Mouse (Mus musculus) gastrocnemius, adult 2 months (tissue): ENCODE measurements at regions not wholly inside any gene's neighbourhood (a gene's known extent, or its start where the extent isn't known, plus 50 kb on each side); places are given as distances from the start of the nearest gene placed in this dataset.

Source experiments
- DNase-seq: peaks from one replicate; pipeline ENCODE4 v3.0.0; 2022
- H3K27ac ChIP-seq: fragments of 200-600 bp; 2 replicates; pipeline ENCODE4 v1.8.1; 2022; ENCODE audit warnings: mild to moderate bottlenecking
- H3K4me3 ChIP-seq: fragments of 200-600 bp; 2 replicates; pipeline ENCODE4 v1.8.1; 2022; ENCODE audit warnings: mild to moderate bottlenecking, moderate library complexity
- CTCF ChIP-seq: fragments of 200-600 bp; IDR thresholded peaks from 2 replicates; pipeline ENCODE4 v1.8.1; 2022; ENCODE audit warnings: antibody characterized with exemption, mild to moderate bottlenecking, moderate library complexity
- intact Hi-C: fragments of 180-260 bp; cut with DNase I; formaldehyde crosslinking; loops from one replicate; pipeline ENCODE4 v1.15.1; 2025

DNA sequence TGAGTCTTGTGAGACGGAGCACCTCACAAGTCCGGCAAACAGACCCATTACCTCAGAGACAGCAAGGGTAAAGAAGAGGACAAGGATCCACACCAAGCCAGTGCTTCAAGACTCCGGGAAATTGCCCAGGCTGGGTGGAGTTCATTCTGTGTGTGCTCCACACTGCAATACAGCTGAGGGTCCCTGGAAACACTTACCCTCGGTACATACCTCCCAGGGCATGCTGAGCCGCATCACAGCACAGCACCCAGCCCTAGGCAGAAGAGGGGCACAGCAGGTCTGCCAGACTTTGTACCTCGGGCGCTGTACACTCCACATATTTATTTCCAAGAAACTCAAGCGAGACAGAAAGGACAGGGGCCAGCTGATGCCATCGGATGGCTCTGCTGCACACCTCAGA is 54.5 kb upstream of the Cmc1 start:
- no peak overlapping the region for H3K4me3 ChIP-seq
- no peak overlapping the region for H3K27ac ChIP-seq
- intact Hi-C loops: no loop called here
- TF ChIP-seq CTCF: no peak
- DNase-seq: no peak

DNA sequence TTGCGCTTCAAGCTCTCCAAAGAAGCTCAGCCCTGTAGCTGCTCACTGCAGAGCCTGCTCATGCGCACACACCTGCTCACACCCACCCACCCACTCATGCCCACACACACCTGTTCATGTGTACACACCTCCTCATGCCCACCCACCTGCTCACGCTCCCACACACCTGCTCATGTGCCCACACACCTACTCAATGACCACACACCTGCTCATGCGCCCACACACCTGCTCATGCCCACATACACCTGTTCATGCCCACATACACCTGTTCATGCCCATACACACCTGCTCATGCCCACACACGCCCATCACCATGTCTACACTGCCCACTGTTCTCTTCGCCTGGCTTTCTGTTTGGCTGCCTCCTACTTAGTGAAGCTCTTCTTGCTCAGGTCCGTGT is 56.5 kb upstream of the Cmc1 start:
- DNase-seq: no peak
- intact Hi-C loops: no loop called here
- TF ChIP-seq CTCF: no peak
- Histone ChIP-seq H3K4me3 (no peak overlapping the region), H3K27ac (no peak overlapping the region)

DNA sequence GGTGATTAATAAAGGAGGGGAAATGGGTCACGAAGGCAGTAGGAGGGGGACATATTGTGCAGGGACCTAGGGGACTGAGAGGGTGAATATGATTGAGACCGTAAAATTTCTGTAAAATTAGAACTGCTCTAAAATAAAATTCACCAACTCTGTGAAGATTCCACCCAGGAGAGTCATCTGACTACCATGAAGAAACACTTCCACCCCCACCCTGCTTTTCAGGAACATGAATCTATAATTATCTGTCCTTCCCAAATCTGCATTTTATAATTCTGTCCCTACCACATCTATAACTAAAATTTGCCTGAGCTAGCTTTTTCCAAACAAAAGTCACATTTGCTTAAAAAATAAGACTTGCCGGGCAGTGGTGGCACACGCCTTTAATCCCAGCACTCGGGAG is 69.7 kb upstream of the Cmc1 start:
- no peak for TF ChIP-seq CTCF
- no peak overlapping the region for H3K4me3 ChIP-seq
- DNase-seq: no peak
- no peak overlapping the region for H3K27ac ChIP-seq
- intact Hi-C loops: no loop called here

DNA sequence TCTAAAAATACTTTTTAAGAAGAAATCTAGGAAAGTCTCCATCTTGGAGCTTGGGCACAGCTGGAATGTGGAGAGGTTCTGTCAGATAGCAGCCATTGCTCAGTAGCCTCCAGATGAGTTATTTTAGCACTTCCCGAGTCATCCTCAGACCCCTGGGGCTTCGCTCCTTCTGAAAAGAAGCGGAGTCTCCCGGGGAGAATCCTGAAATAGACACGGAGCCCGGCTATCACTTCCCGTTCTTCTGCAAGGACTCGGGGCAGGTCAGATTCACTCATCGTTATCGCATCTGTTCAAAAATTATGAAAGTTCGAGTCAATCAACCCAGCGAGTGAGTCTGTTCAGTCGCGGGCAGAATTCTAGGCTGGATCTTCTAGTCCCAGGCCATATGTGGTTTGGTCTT is 71.2 kb upstream of the Cmc1 start:
- H3K4me3 ChIP-seq: no peak overlapping the region
- intact Hi-C loops: no loop called here
- no peak overlapping the region for H3K27ac ChIP-seq
- no peak for TF ChIP-seq CTCF
- no peak for DNase-seq

DNA sequence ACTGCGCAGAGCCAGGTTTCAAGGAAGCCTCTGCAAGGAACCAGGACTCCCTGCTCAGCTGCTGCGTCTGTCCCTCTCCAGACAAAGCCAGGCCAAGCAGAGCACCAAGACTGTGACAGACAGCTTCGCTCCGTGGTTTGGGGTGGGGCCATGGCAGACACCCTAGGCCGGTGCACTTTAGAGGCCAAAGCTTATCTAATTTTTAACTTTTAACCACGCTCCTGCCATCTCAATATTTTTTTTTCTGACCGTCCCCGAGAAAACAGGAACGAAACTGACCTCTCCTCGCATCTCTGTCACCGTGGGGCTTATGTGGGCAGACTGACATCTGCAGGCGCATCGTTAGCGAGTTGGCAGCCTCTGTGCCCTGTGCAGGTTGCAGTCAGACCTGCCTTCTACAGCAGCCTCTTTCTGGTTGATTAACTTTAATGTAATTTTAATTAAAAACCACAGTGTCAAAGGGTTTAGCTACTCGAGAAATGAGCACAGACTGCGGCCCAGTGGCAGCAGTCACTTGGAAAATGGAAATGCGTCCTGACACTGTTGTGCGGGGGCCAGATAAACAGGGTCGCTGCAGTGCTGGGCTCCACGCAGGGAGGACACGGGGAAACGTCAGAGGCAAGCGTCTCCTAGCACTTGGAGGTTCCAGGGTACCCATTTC is 77.6 kb upstream of the Cmc1 start:
- Histone ChIP-seq H3K27ac (no peak overlapping the region), H3K4me3 (no peak overlapping the region)
- TF ChIP-seq CTCF: no peak
- no peak for DNase-seq
- intact Hi-C loops: no loop called here

DNA sequence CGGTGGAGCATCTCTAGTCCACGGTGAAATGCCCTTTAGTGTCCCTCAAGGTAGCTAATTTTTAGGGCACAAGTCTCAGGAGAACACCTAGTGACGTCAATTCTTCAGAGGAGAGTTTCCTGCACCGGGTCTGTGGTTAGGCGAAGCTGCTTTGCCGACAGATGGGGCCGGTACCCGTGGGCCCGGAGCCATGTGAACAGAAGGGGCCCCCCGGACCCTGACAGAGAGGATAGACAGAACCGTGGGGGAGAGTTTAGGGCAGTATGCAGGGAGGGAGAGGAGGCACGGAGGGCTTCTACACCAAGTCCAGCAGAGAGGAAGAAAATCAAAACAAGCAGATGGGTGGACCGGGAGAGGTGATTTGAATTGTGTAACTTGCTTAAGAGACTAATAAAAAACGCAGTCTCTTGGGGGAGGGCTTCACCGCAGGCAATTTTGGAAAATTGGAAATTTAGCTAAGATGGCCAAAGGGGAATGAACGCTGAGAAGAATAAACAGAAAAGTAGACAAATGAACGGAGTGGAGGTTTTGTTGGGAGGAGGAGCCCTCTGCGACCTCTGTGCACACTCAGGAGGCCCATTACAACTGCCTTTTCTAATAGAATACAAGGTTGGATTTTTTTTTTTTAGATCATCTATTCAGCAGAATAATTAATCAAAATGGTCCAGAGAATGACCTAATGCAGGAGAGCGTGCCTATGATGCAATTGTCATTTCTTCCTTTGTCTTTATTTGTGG is 78.9 kb upstream of the Cmc1 start:
- Histone ChIP-seq H3K27ac (no peak overlapping the region), H3K4me3 (no peak overlapping the region)
- TF ChIP-seq CTCF: no peak
- DNase-seq: no peak
- intact Hi-C loops: no loop called here

DNA sequence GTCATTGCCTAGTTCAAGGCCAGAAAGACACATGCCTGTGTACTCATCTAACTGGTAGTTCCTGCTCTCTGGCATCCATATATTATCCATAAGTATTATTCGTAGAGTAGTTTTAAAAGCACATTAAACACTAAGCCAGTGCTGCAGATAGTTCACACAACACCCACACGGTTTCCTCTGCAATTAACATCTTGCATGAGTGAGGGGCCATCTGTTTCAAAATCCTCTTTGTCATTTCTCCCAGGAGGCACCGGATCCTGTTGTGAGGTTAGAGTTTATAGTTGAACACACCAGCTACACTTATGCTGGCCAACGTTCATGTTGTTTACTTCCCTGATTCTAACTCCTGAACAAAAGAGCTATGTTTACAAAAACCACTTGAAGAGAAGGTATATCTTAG is 90.7 kb upstream of the Cmc1 start:
- DNase-seq: no peak
- TF ChIP-seq CTCF: no peak
- Histone ChIP-seq H3K4me3 (no peak overlapping the region), H3K27ac (no peak overlapping the region)
- intact Hi-C loops: no loop called here

DNA sequence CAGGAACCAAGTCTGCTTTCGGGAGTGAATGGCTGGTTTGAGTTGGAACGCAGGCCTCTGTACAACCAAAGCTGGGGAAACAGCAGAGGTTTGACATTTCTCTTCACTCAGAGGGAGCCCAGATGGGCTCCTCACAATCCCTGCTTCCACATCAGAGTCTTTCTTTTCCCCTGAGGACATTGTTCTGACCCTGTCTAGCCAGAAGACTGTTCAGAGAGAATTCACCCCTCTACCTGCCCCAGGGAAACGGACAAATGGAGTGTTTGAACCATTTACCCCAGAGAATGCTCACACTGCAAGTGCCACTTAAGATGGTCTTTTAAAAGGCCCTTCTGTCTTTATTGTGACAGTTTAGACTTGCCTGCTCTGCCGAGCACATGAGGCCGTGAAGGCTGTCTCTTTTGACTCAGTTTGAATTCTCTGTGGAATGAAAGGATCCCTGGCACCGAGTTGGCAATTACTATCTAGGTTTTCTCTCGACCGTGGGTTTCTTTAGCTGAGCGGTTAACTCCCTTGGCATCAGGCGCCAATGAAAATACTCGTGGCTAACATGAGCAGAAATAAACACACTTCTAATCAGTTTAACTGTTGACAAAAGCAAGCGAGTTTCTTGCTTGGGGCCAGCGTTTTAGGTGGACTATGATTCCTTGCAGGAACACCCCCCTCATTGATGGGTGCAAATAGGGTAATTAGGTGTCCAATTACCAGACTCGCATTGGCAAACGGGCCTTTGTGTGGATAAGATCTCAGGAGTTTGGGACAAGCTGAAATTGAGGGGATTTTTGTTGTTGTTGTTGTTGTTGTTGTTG is 97.0 kb upstream of the Cmc1 start:
- Histone ChIP-seq H3K4me3 (no peak overlapping the region), H3K27ac (no peak overlapping the region)
- no peak for DNase-seq
- TF ChIP-seq CTCF: no peak
- intact Hi-C loops: no loop called here

DNA sequence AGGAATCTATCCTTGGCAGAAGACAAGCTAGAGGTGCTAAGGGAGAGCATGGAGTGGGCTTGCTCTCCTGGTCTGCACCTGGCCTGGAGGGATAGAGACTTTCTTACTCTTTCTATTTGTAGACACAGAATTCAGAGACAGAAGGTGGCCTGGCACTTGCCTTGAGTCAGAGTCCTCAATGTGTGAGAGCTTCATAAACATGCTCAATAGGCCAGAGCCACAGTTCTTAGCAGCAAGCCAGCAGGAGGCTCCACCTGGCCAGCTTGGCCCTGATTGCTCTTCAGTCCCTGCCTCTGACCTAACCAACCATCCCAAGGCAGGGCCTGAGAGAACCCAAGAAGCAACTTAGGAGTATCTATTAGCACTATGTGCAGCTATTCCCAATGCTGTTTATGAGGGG is 103.9 kb upstream of the Cmc1 start:
- intact Hi-C loops: no loop called here
- H3K27ac ChIP-seq: no peak overlapping the region
- TF ChIP-seq CTCF: no peak
- DNase-seq: no peak
- no peak overlapping the region for H3K4me3 ChIP-seq

DNA sequence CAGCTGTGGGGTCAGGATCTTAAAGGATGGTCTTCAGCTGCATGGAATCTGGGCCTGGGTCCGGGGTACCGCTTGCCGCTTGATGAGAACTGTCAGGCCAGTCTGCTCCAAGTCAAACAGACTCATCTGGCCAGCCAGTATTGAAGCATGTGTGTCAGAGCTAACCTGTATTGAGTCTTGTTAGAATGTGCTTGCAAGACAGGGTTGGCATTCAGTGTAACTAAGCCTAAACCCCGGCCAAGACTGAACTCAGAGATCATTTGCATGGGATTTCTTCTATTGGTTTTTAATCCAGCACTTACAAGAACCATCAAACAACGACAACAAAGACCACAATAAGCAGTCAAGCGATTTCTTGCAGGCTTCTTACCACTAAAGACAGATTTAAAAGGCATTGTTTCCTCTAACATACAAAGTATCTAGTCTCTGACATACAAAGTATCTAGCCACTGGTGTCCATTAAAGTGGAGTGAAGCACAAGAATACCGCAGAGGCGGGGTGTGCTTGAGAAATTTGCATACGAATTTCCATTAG is 105.3 kb upstream of the Cmc1 start:
- intact Hi-C loops: no loop called here
- no peak for DNase-seq
- H3K27ac ChIP-seq: no peak overlapping the region
- no peak for TF ChIP-seq CTCF
- no peak overlapping the region for H3K4me3 ChIP-seq

DNA sequence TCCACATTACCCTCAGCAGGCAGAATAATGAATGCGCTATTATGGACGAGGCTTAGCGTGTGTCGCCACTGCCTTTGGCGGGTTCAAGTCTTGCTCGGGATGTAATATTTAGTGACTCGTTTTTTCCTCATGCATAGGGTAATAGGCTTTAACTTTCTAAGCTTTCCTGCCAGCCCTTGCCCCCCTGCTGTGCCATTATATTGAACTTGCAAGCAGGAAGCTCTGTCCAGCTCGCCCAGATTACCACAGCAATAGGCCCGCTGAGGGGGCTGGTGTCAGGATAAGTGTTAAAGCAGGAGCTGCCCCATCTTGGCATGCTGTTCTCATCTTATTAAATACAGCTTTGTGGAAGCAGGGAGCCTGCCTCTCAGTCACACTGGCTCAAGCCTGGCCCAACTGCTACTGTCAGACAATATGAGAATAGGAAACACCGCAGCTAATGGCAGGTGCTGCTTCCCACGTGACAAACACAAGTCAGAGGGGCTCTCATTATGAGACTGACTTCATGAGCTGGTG is 105.8 kb upstream of the Cmc1 start:
- intact Hi-C loops: no loop called here
- no peak for DNase-seq
- Histone ChIP-seq H3K4me3 (no peak overlapping the region), H3K27ac (no peak overlapping the region)
- TF ChIP-seq CTCF: no peak

DNA sequence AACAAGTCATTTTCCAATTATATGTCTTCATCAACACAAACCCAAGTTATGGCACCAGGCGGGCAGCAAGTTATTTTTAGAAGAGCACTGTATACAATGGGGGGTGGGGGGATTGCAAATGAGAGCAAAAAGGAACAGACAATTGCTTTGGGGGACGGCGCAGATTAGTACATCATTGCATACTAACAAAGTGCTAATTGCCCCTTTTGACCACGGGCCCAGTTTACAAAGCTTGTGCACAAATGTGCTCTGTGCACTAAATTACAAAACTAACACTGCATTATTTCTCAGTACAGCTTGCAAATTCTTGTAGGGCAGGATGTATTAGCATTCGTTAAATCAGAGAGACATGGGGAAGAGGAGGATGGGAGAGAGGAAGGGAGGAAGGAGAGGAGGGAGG is 116.3 kb upstream of the Cmc1 start:
- H3K27ac ChIP-seq: no peak overlapping the region
- no peak overlapping the region for H3K4me3 ChIP-seq
- intact Hi-C loops: no loop called here
- DNase-seq: no peak
- no peak for TF ChIP-seq CTCF

DNA sequence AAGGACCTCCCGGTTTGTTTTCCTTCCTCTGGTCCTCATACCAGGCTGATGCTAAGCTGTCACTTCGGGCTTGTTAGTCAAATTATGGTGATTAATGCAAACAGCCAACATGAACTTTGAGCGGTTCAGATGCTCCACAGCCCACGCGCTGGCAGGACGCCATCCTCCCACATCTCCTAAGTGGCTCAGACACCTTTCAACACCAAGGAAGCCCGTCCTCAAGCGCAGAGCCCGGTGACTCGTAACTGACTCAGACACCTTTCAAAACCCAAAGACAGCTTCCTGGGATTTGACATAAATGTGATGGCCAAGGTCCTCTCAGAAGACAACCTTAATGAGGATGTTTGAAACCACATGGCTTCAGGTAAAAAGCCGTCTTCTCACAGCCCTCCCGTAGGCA is 121.7 kb upstream of the Cmc1 start:
- intact Hi-C loops: no loop called here
- no peak for TF ChIP-seq CTCF
- DNase-seq: no peak
- H3K4me3 ChIP-seq: no peak overlapping the region
- no peak overlapping the region for H3K27ac ChIP-seq
